Mouse (Mus musculus) thymus, adult 2 months (tissue): ENCODE measurements around the gene Serpina3c. TPM values are rescaled to one million over a fixed set of nuclear protein-coding genes. Genes with fewer than 3 reads are reported as not detected.
"Not testable (repeated sequence)": the region's sequence is repeated elsewhere in the genome, so short reads cannot be mapped to it uniquely, and the experiment has no call there.

ENCODE experiments used
- DNase-seq: peaks from one replicate; pipeline ENCODE4 v3.0.0; 2021
- H3K27ac ChIP-seq: fragments of 200-500 bp; 2 replicates; pipeline ENCODE4 v1.5.1; 2012; ENCODE audit warnings: low read length, control low read depth; ENCODE audit not compliant: control insufficient read depth, insufficient read depth
- H3K27me3 ChIP-seq: fragments of 200-500 bp; 2 replicates; pipeline ENCODE4 v1.6.1; 2012; ENCODE audit warnings: mild to moderate bottlenecking, low read length, moderate library complexity, mixed read lengths; ENCODE audit not compliant: control insufficient read depth, insufficient read depth
- H3K36me3 ChIP-seq: fragments of 200-500 bp; 2 replicates; pipeline ENCODE4 v1.6.1; 2012; ENCODE audit warnings: mild to moderate bottlenecking, low read length, moderate library complexity; ENCODE audit not compliant: control insufficient read depth, insufficient read depth
- H3K4me1 ChIP-seq: fragments of 200-500 bp; replicated peaks from 2 replicates; pipeline ENCODE4 v1.6.1; 2012; ENCODE audit warnings: low read length; ENCODE audit not compliant: control insufficient read depth, insufficient read depth
- H3K4me3 ChIP-seq: fragments of 200-500 bp; 2 replicates; pipeline ENCODE4 v1.5.1; 2012; ENCODE audit warnings: mild to moderate bottlenecking, low read length, control low read depth, moderate library complexity; ENCODE audit not compliant: control insufficient read depth, insufficient read depth
- CTCF ChIP-seq: fragments of 200-500 bp; IDR thresholded peaks from 2 replicates; pipeline ENCODE4 v1.5.1; 2012; ENCODE audit warnings: mild to moderate bottlenecking, control low read depth, low read length, moderate library complexity, borderline replicate concordance; ENCODE audit not compliant: control insufficient read depth, poor library complexity, insufficient read depth; ENCODE audit errors: extremely low read depth
- POLR2A ChIP-seq: fragments of 200-500 bp; IDR thresholded peaks from 2 replicates; pipeline ENCODE4 v1.6.1; 2012; ENCODE audit warnings: mild to moderate bottlenecking, low read length, control low read depth, moderate library complexity; ENCODE audit not compliant: control insufficient read depth, poor library complexity, insufficient read depth; ENCODE audit errors: extremely low read depth
- whole genome bisulfite sequencing: fragments of 180-500 bp; shearing (Covaris S2); methylation state at CpG from one replicate; pipeline ENCODE4 v1.1.7; 2018; 5-methylcytosine and 5-hydroxymethylcytosine counted together
- polyA plus RNA-seq: library from polyadenylated mRNA; depleted of rRNA; stranded (reverse); fragments of >200 nt; gene quantifications from 2 replicates; pipeline ENCODE4 v1.2.3, GENCODE M21; 2012

Serpina3c gene
- polyA plus RNA-seq, 1 experiment: 1.7 TPM

- 90% methylated on average over 2 of the region's 2 CpGs for WGBS
- DNase-seq: no peak
- TF ChIP-seq POLR2A: no peak
- no peak for TF ChIP-seq CTCF
- Histone ChIP-seq H3K4me3 (no peak overlapping the region), H3K36me3 (no peaks in the 10 kb centered on the region), H3K4me1 (no peaks in the 10 kb centered on the region), H3K27me3 (no peaks in the 10 kb centered on the region), H3K27ac (no peak overlapping the region)
Measured at GRCm38 (mm10) chr12:104123996-104124395, 29.7 kb downstream of the Serpina3c start.

GRCm38 (mm10) chr12:104123097-104123496, 30.6 kb downstream of the Serpina3c start:
- TF ChIP-seq POLR2A (no peak), CTCF (no peak)
- H3K4me3 ChIP-seq: no peak overlapping the region
- H3K27me3 ChIP-seq: no peaks in the 10 kb centered on the region
- 26% methylated on average over 1 of the region's 1 CpGs for WGBS
- H3K36me3 ChIP-seq: no peaks in the 10 kb centered on the region
- no peaks in the 10 kb centered on the region for H3K4me1 ChIP-seq
- no peak for DNase-seq
- no peak overlapping the region for H3K27ac ChIP-seq

GRCm38 (mm10) chr12:104114921-104115579, 38.6 kb downstream of the Serpina3c start:
- H3K27me3 ChIP-seq: no peaks in the 10 kb centered on the region
- no peaks in the 10 kb centered on the region for H3K4me1 ChIP-seq
- no peak for TF ChIP-seq POLR2A
- no peak for TF ChIP-seq CTCF
- no peak overlapping the region for H3K4me3 ChIP-seq
- no peak for DNase-seq
- no peak overlapping the region for H3K27ac ChIP-seq
- no peaks in the 10 kb centered on the region for H3K36me3 ChIP-seq
- WGBS: 76% methylated on average over 3 of the region's 3 CpGs

- H3K4me3 ChIP-seq, H3K4me1 ChIP-seq, H3K27ac ChIP-seq, H3K27me3 ChIP-seq, H3K36me3 ChIP-seq, DNase-seq: not testable (repeated sequence)
- 96% methylated on average over 11 of the region's 11 CpGs for WGBS
Measured at GRCm38 (mm10) chr12:104112333-104112732, 41.3 kb downstream of the Serpina3c start, which contains the start of gene Serpina3a. Serpina3a (plus strand) TSS chr12:104112724.

GRCm38 (mm10) chr12:104108507-104108906, 45.2 kb downstream of the Serpina3c start:
- WGBS: 87% methylated on average over 2 of the region's 2 CpGs
- H3K27me3 ChIP-seq: no peaks in the 10 kb centered on the region
- H3K36me3 ChIP-seq: no peaks in the 10 kb centered on the region
- no peak overlapping the region for H3K27ac ChIP-seq
- TF ChIP-seq POLR2A: no peak
- TF ChIP-seq CTCF: no peak
- no peak overlapping the region for H3K4me3 ChIP-seq
- H3K4me1 ChIP-seq: no peaks in the 10 kb centered on the region
- no peak for DNase-seq

- Histone ChIP-seq H3K4me3 (no peak overlapping the region), H3K27me3 (no peaks in the 10 kb centered on the region), H3K27ac (no peak overlapping the region), H3K4me1 (no peaks in the 10 kb centered on the region), H3K36me3 (no peaks in the 10 kb centered on the region)
- TF ChIP-seq CTCF (no peak), POLR2A (no peak)
- no peak for DNase-seq
Measured at GRCm38 (mm10) chr12:104106919-104107318, 46.8 kb downstream of the Serpina3c start.

GRCm38 (mm10) chr12:104105847-104106246, 47.8 kb downstream of the Serpina3c start:
- no peaks in the 10 kb centered on the region for H3K36me3 ChIP-seq
- H3K27ac ChIP-seq: no peak overlapping the region
- H3K4me1 ChIP-seq: no peaks in the 10 kb centered on the region
- TF ChIP-seq POLR2A (no peak), CTCF (no peak)
- DNase-seq: no peak
- H3K27me3 ChIP-seq: no peaks in the 10 kb centered on the region
- no peak overlapping the region for H3K4me3 ChIP-seq
